Mouse (Mus musculus) layer of hippocampus, adult 8-10 months (tissue): ENCODE measurements around the gene Folr2. TPM values are rescaled to one million over a fixed set of nuclear protein-coding genes. Genes with fewer than 3 reads are reported as not detected.
A peak's percentile ranks its signal among the peaks of the same experiment; 100 is the strongest.

Experiments
- DNase-seq, 2 experiments: peaks; one replicate each; pipeline ENCODE4 v3.0.0; 2022; ENCODE audit warnings: low spot score in 2 of 2
- total RNA-seq, 4 experiments: library from RNA; stranded (reverse); gene quantifications; 2 replicates each; pipeline ENCODE4 v1.2.4; 2022

Gene Folr2
- 1 to 10 TPM in 2 of 4 experiments, not detected in 2; 1.3 to 1.4 TPM for total RNA-seq

DNA sequence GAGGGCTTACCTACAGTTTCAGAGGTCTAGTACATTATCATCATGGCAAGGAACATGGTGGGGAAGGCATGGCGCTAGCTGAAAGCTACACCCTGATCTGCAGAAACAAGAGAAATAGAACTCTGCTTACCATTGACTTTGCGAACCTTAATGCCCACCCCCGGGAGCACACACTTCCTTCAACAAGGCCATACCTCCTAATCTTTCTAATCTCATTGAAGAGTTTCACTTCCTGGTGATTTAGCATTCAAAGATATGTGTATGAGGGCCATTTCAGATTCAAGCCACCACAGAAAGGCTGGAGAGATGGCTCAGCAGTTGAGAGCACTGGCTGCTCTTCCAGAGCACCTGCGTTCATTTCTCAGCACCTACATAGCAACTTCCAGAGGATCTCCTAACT lies at the start of gene Folr2:
Gene Folr2 (minus strand): TSS at position 101 of the 400 bp plus-strand sequence.
- no peak for DNase-seq

DNA sequence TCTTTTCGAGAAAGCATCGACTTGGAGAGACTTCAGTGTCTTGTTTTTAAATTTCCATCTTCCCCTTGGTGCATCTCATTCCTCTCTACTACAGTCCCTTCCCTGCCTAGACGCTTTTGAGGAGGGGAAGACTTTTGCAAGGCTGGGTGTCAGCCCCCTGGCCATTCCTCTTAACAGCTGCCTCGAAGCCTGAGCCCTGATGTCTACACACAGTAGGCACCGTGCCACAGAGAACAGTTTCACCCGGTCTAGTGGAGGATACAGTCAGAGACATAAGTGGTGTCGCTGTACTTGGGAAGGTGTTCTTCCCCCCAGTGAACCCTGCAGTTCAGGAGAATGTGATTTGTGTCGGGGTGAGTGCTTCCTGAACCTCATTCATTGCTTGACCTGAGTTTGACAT lies 49.7 kb upstream of the Folr2 start:
- no peak for DNase-seq

DNA sequence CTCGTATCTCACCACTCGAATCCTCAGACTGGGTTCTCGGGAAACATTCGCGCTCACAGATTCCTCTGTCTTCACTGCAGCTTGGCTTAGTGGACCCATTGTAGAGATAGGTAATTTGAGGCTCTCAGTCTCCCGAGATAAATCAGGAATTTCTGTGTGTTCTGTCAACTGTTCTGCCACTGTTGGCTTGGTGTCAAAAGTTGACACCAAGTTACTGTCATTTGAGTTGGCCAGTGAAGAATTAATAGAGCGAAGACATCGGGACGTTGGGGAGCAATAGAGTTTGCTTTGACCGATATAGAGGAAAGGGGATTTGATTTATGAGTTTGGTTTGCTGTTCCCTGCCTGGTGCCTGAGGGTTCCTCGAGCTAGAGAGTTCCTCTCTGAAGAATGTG lies 49.3 kb upstream of the Folr2 start, which contains the start of gene Tomt:
Gene Tomt (minus strand): TSS at position 73 of the 395 bp plus-strand sequence.
- no peak for DNase-seq

DNA sequence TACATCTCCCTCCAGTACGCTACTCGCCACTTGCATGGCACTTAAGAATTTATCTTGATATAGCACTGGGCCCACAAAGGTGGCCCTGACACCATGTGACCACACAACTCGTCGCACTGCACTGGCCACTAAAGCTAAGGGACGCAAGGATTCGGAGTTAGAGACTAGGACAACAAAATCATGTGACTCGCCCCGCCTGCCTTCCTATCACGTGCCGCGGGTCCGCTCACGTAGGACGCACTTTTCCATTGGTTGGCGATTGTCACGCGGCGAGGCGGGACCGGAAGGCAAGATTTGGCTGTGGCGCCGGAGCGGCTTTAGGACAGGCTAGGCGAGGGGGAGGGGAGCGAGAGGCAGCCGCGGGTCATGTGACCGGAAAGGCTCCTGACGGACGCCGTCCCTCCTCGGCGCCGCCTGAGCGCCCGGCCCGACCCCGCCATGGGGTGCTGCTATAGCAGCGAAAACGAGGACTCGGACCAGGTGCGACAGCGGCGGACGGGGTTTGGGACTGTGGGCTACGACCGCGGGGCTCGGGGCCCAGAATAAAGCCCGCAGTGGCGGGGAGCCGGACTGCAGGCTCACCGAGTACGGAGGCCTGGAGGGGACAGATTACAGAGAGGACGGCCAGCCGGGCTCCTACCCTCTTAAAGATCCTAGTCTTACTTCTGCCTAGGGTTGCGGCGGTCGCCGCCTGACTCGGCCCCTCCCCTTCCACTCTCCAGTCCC lies 48.7 kb upstream of the Folr2 start, which contains the start of gene Lamtor1:
Gene Lamtor1 (plus strand): TSS at position 344 of the 726 bp plus-strand sequence.
- DNase-seq: peak; percentile 99 to 100

DNA sequence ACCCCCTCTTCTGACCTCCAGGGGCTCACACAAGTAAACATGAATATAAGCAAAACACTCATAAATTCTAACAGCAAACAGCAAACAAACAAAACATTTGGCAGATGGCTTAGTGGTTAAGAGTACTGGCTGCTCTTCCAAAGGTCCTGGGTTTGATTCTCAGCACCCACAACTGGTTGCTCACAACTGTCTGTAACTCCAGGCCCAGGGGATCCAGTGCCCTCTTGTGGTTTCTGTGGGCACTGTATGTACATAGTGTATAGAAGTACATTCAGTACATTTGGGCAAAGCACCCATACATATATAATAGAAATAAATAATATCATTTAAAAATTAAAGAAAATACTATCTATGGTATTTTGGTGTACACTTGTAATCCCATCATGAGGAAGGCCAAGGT lies 45.9 kb upstream of the Folr2 start:
- DNase-seq: no peak

DNA sequence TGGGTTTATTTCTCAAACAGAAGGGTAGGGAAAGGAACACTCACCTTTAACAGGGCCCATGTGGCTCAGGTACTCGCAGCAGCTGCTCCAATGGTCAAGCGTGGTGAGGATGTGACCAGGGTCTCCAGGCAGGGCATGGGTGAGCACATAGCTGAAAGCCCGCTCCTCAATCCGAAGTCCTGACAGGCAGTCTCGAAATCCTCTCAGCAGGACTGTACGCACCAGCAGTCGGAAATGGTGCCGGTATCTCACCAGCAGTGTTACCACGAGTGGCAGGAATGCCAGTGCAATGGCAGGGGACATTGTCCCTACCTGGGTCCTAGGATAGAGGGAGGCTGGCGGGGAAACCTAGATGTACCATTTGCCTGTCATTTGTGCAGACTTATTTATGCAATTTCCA lies 45.0 kb upstream of the Folr2 start:
- no peak for DNase-seq

DNA sequence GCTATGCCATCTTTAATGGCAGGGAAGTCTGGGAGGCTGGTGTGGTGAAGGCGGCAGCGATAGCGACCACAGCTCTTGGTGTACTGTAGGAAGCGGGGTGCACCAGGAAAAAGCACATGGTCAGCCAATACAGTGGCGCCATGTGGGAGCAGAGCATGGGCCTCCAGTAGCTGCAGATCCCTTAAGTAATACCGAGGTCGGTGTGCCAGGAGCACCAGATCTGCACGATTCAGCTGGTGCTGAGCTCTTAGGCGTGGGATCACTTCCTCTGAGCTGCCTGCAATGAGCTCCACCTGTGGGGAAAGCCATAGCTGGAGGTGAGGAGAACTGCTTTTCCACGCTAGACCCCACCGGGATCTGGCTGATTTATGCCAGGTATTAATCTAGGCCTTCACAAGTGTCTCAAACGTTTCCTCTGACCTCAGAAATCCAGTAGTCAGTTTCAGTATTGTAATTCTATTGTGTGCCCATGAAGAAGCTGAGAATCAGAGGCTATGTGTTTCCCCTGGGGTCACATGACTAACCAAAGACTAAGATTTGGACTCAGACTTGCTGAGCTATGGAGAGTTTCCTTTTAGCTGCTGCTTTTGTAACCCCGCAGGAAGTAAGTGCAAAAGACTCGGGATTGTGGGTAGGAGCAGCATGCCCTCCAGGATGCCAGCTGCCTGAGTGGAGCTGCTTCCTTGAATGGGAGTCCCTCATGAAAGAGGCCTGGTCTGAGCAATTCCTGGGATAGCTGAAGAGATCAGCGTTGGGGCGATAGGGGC lies 43.5 kb upstream of the Folr2 start:
- DNase-seq: no peak

DNA sequence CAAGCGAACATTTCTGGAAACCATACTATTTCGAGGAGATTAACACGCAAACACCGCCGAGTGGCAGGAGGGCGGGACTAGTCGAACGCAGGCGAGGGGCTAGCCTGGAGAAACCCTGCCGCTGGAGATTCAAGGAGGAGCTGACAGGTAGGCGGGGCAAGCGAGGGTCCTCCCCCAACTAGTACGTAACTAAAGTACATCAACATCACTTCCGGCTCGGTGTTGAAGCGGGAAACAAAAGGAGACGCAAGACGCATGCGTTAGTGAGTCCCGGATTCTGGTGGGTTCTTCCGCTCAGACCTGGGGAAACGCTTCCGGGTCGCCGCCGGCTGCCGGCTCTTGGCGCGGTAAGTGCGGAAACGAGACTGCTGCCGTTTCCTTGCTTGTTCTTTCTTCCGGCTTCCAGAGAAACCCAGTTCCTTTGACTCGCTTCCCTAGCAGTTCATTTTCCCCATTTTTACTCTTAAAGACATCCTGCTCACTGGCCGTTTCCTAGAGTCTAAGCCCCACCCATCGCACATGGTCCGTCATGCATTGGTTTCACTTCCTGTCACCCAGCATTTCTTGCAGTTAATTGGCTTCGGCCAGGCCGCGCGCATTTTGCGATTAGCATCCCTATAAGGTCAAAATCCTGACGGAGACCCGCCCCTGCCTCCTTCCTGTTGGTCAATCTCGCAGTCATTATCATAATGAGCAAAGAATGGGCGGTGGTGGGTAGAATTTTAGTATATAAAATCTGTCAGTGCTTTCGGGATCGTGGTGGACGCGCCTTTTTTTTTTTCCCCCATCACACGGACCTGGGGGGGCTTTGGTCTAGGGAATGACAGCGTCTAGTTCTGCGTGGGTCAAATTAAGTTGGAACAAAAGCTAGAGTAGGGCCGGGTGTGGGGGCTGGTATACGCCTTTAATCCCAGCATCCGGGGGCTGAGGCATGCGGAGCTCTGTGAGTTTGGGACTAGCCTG lies 39.4 kb upstream of the Folr2 start:
- peak; percentile 98 to 99 for DNase-seq

DNA sequence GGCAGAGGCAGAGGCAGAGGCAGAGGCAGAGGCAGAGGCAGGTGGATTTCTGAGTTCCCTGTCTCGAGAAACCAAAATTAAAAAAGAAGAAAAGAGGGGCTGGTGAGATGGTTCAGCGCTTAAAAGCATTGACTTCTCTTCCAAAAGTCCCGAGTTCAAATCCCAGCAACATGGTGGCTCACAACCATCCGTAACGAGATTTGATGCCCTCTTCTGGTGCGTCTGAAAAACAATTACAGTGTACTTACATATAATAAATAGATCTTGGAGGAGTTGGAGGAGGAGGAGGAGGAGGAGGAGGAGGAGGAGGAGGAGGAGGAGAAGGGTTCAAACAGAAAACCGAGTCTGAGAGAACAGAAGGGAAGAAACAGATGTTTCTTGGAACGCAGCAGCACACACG lies 38.7 kb upstream of the Folr2 start:
- DNase-seq: no peak

DNA sequence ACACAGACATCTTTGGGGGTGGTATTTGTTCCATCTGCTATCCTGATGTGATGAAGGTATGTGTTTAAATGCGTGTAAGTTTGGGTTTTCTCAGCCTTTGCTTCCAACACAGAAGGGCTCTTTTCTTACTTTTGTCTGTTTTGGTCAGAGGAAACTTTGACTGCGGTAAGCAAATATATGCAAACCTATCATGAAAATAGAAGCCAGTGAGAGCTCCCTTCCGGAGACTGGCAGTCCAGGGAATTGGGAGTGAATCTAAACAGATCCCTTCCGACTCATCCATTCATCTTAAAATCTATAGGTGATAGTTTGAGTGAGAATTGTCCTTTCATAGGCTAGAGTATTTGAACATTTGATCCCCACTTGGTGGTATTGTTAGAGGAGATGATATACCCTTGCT lies 31.5 kb upstream of the Folr2 start:
- DNase-seq: no peak

DNA sequence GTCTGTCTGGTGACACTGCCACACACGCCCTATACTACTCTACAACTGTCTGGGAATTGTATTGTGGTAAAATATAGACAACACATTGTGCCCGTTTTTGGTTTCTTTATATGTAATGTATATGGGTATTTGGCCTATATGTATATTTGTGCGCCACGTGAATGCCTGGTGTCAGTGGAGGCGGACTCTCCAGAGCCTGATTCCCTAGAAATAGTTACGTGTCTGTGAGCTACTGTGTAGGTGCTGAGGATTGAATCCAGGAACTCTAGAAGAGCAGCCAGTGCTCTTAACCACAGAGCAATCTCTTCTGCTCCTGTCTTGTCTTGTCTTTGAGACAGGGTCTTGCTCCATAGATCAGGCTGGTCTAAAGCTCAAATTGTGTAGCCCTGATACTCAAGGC lies 29.3 kb upstream of the Folr2 start:
- no peak for DNase-seq

DNA sequence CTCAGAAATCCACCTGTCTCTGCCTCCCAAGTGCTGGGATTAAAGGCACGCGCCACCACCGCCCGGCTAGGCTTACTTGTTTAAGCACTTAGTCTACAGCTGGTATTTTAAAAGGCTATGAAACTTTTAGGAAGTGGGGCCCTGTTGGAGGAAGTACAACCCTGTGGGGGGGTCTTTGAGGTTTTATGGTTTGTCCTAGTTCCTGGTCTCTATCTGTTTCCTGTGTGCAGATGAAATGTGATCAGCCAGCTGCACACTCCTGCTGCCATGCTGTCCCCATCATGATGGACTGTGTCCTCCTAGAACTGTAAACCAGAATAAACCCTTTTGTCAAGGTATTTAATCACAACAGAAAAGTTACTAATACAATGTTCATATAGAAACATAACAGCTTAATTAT lies 27.2 kb upstream of the Folr2 start:
- no peak for DNase-seq

DNA sequence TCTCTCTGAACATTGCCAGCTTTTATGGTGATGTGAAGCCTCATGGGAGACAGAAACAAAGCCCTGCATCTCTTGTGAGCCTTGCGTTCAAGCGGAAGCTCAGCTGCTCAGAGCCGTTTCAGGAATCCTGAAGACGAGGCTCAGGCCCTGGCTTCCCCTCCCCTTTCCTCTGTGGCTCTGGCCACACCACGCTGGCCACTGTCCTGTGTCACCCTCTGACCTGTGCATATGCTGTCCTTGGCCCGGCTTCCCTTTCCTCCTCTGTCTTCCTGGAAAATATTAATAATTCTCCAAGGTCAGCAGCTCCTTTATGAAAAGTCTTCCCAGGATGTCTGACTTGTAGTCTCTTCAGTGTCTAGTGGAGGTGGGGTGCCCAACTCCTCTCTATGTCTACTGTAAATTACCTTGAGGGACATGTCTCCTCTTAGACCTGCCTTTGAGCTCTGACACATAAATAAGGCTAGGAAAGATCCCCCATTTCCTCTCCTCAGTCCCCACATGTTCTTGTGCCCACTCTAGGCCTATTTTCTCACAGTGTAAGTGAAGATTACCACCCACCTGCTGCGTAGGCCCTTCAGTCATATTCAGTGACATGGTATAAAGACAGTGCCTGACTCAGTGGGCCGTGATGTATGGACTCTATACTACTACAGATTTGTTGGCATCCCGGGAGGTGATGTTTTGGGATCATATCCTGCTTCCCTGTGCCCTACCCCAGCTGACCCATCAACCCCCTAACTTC lies 25.6 kb upstream of the Folr2 start:
- no peak for DNase-seq

DNA sequence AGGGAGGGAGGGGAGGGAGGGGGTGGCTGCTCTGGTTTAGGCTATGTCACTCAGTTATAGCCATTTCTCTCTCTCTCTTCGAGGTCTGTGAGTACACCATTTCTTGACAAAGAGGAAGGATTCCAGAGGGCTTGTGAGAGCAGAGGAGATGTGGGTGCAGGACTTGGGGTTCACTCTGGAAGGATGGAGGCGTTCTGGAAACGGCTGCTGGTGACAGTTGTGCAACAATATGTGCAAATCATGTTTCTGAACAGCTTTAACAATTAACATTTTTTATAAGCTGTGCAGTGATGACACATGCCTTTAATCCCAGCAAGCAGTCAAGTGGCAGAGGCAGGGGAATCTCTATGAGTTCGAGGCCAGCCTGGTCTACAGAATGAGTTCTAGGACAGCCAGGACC lies 23.9 kb upstream of the Folr2 start:
- DNase-seq: peak in 1 of 2 experiments; percentile 58

DNA sequence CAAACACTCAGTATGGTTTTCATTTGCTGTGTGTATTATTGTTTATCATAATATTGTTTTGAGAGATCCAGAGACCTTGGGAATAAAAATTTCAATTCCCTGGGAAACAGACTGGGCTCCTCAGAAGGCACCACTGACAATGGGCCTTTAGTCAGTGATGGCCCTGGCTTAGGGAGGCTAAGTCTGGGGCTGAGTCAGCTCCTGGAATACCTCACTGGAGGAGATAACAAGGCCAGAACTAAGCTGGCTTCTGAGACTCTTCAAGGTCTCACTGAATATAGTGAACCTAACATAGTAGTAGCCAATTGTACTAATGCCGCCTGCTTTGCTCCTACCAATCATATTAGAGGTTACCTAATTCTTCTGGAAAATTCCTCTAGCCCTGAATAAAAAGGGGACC lies 19.0 kb upstream of the Folr2 start:
- DNase-seq: no peak

DNA sequence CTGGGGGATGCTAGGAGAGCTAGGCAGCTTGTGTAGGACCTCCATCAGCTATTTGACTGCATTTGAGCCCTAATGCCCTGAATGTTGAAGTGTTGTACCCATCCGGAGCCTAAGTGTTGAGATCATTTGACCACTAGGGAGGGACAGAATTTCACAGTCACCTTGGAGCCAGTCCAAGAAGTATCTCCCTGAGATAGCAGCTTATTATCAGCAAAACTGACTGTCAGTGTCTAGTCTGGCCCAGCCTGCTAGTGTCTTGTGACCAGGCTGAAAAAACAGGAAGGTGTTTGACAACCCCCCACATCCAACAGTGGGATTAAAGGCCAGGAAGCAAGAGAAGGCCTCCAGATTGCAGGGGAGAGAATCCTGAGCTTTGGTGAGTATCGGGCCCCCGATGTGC lies 14.3 kb upstream of the Folr2 start:
- no peak for DNase-seq

DNA sequence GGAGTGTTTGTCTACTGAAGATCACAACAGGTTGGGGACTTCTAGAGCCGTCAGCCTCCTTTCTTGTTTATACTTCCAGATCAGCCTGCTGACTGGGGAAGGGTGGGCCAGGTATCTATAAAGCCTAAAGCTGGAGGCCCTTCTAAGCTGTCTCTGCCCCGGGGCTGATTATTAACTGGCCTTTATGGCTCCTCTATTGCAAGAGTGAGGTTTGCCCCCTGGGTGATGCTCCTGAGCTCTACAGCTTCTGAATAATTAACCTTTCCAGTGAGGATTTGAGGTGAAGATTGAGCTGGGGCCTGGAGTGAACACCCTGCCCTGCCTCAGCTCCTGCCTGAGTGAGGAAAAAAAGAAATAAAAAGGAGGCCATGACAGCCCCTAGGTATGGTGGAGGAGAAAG lies 13.6 kb upstream of the Folr2 start, which contains the start of gene Folr1:
Gene Folr1 (minus strand): TSS at position 160 of the 400 bp plus-strand sequence.
- DNase-seq: no peak

DNA sequence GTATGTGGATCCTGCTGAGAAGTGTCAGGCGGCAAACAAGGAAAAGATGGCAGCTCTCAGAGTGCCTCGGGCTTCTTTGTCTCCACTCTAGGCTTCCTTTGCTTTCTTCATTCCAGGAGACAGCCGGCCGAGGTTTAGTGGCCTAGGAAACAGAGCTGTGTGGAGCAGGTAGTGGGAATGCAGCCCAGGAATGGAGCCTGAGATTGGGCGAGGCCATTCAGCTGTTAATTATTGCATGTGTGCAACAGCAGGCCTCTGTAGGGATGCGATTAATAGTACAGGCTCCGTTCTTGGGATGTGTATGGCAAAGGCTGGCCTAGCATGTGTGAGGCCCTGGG lies 12.1 kb upstream of the Folr2 start:
- no peak for DNase-seq

DNA sequence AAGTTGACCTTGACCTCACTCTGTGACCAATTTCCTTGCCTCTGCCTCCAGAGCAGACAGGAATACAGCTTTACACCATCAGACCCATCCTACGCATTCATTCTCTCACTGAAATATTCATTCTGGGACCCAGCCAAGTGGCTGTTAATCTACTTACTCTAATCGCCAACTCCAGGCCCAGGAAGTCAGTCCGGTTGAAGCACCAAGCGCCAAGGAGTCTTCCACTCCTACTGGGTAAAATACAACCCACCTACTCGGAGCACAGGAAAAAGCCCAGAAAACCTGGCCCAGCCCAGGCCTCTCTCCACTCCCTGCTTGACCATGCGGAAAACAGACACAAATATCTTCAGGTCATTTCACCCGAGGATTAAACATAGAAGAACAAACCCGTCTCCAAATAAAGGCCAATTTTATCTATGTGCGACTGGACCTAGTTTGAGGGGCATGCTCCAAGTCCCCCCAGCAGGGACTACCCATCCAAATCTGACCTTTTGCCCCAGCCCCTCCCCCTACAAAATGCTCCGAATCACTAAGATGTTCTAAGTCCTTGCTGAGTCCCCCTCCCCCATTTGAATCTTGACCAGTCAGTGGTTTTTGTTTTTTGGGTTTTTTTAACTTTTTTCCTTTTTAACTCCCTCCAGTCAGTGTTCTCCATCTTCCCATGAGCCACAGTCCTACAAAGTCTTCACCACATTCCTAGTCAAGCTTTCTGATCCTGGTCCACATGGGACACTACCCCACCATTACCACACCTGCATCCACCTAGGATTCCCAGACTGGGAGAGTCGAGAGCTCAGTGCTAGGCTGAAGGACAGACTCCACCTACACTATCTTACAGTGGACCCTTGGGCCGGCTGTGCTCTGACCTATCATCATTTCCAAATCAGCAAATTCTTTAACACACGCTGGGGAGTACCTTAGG lies 11.5 kb upstream of the Folr2 start:
- no peak for DNase-seq

DNA sequence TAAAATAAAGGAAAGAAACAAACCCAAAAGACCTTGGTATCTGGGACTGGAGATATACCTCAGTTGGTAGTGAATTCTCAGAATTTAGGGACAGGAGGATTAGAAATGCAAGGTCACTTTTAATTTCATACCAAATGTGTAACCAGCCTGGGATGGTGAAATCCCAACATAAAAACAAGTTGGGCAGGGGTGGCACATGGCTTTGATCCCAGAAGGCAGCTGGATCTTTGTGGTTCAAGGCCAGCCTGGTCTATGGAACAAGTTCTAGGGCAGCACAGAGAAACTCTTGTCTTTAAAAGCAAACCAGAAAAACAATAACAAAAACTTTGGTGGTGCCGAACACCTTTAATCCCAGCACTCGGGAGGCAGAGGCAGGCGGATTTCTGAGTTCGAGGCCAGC lies 10.5 kb upstream of the Folr2 start:
- no peak for DNase-seq
